Mouse (Mus musculus) forebrain, embryonic 13.5 days (tissue): ENCODE measurements around the gene Anapc1. TPM values are rescaled to one million over a fixed set of nuclear protein-coding genes. Genes with fewer than 3 reads are reported as not detected.

Experiments used
- polyA plus RNA-seq: library from polyadenylated mRNA; unstranded; fragments of >200 nt; fragmentation: Nextera tagmentation; extraction: Ambion mirVana; gene quantifications from 2 replicates; pipeline ENCODE4 v1.2.1, GENCODE M21; 2015

Anapc1 gene
- polyA plus RNA-seq, 1 experiment from 2014 or later, result 57.5 TPM

Other genes with a start within 250 kb of the Anapc1 start
- gene Spdye4c, start 96.2 kb downstream of the Anapc1 start, polyA plus RNA-seq, result not detected in 2 replicates
- gene Mertk, start 11.6 kb upstream of the Anapc1 start, polyA plus RNA-seq, result 0.56 and 0.88 TPM in 2 replicates
- gene Tmem87b, start 130.7 kb upstream of the Anapc1 start, polyA plus RNA-seq, result 33.8 and 36.8 TPM in 2 replicates
- 1.4 and 1.8 TPM in 2 replicates for gene Fbln7, start 175.6 kb upstream of the Anapc1 start, polyA plus RNA-seq